Mouse (Mus musculus): ENCODE data around the gene Ifnl3.

The Ifnl3 gene

GRCm38 (mm10) chr7:28546649-28547048, 24.0 kb downstream of the Ifnl3 start:
- no peak for DNase-seq (ENCODE audit: low spot score)

GRCm38 (mm10) chr7:28547154-28547553, 24.5 kb downstream of the Ifnl3 start, which contains the start of gene Nccrp1:
Gene Nccrp1, minus strand, starts transcription at chr7:28547254.
- DNase-seq (ENCODE audit: low spot score), result no peak

- no peak for DNase-seq (ENCODE audit: low spot score)
These were observed 25.0 kb downstream of the Ifnl3 start for GRCm38 (mm10) chr7:28547628-28548027.

GRCm38 (mm10) chr7:28553076-28553475, 30.4 kb downstream of the Ifnl3 start:
- DNase-seq (ENCODE audit: low spot score), result no peak

GRCm38 (mm10) chr7:28555939-28556535, 33.4 kb downstream of the Ifnl3 start:
- no peak for DNase-seq (ENCODE audit: low spot score)

GRCm38 (mm10) chr7:28557069-28557468, 34.4 kb downstream of the Ifnl3 start:
- DNase-seq (ENCODE audit: low spot score), result no peak

- DNase-seq (ENCODE audit: low spot score), result peak; percentile 68
These were observed 35.1 kb downstream of the Ifnl3 start for GRCm38 (mm10) chr7:28557708-28558107.

GRCm38 (mm10) chr7:28558486-28558885, 35.9 kb downstream of the Ifnl3 start:
- DNase-seq (ENCODE audit: low spot score), result peak; percentile 51

GRCm38 (mm10) chr7:28560856-28561255, 38.2 kb downstream of the Ifnl3 start:
- no peak for DNase-seq (ENCODE audit: low spot score)

- DNase-seq (ENCODE audit: low spot score), result no peak
These were observed 39.3 kb downstream of the Ifnl3 start for GRCm38 (mm10) chr7:28561967-28562366.

- no peak for DNase-seq (ENCODE audit: low spot score)
These were observed 39.7 kb downstream of the Ifnl3 start for GRCm38 (mm10) chr7:28562371-28562770.

GRCm38 (mm10) chr7:28562951-28563350, 40.3 kb downstream of the Ifnl3 start:
- DNase-seq (ENCODE audit: low spot score), result no peak

GRCm38 (mm10) chr7:28565407-28565806, 42.8 kb downstream of the Ifnl3 start:
- no peak for DNase-seq (ENCODE audit: low spot score)

- DNase-seq (ENCODE audit: low spot score), result no peak
These were observed 44.9 kb downstream of the Ifnl3 start for GRCm38 (mm10) chr7:28567539-28567938.

GRCm38 (mm10) chr7:28568253-28568652, 45.6 kb downstream of the Ifnl3 start:
- DNase-seq (ENCODE audit: low spot score), result peak; percentile 63

- DNase-seq (ENCODE audit: low spot score), result peak; percentile 49
These were observed 47.8 kb downstream of the Ifnl3 start for GRCm38 (mm10) chr7:28570291-28570981.

- DNase-seq (ENCODE audit: low spot score), result peak; percentile 45
These were observed 48.5 kb downstream of the Ifnl3 start for GRCm38 (mm10) chr7:28570982-28571682.

- DNase-seq (ENCODE audit: low spot score), result no peak
These were observed 50.1 kb downstream of the Ifnl3 start for GRCm38 (mm10) chr7:28572689-28573088.

- no peak for DNase-seq (ENCODE audit: low spot score)
These were observed 50.6 kb downstream of the Ifnl3 start for GRCm38 (mm10) chr7:28573236-28573635.
